Mouse (Mus musculus) ES-E14 (cell line): ENCODE results near the gene Sfxn1. TPM values are rescaled to one million over a fixed set of nuclear protein-coding genes. Genes with fewer than 3 reads are reported as not detected.

Experiments used
- total RNA-seq: library from RNA; depleted of rRNA; stranded (reverse); fragments of 300-350 nt; gene quantifications from 2 replicates; pipeline ENCODE4 v1.2.3, GENCODE M21; 2012; rRNA removed

Sfxn1 gene
- total RNA-seq, 1 experiment: 36.1 TPM

Other genes starting within 250 kb of the Sfxn1 start
- gene Drd1, start 16.2 kb upstream of the Sfxn1 start, total RNA-seq: not detected in 2 replicates
- gene Hrh2, start 120.3 kb downstream of the Sfxn1 start, total RNA-seq: 0.62 and 0.79 TPM in 2 replicates